In the genomic region with DNA sequence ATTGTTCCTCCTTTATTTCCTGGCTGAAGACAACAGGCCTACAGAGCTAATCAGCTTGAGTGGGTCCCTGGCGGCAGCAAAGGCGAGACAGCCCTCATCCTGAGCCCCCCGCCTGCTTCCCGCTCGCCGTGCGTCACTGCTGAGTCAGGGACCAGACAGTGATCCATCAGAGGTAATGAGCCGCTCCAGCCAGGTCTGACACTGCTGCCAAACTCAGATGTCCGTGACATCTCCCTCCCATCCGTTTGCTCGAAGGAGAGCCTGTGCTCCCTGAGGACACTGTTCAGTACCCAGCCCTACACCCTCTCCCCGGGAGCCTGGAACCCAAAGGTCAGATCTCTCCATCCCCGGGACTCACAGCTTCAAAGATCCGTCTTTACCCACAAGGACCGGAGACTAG, we compare ENCODE assay signal across 19 mouse cellular contexts. TPM values are rescaled to one million over a fixed set of nuclear protein-coding genes. Genes with fewer than 3 reads are reported as not detected.
DNase-seq lines count a peak whose midpoint lies in the region; ATAC-seq and TF ChIP-seq lines count a peak whose summit lies in the region.
"Had no signal": no experiment of that assay in that cellular context is flagged by ENCODE, and none has a peak within 500 bp of the region (broad histone marks: within the 10 kb centered on the region; RNA-seq: fewer than 3 reads in every experiment).

No protein-coding gene starts in this region.

- WGBS in kidney, embryonic 15.5 days: 41% methylated on average over 15 of the region's 15 CpGs
- WGBS in liver, embryonic 12.5 days (ENCODE audit: insufficient replicate concordance): 82% methylated on average over 15 of the region's 15 CpGs

- peaks cover 86% of the 10 kb centered on the region for H3K36me3 ChIP-seq in kidney, embryonic 15.5 days
- H3K36me3 ChIP-seq in liver, embryonic 12.5 days: peaks cover 97% of the 10 kb centered on the region

- H3K4me2 ChIP-seq in kidney, embryonic 15.5 days: no peak overlapping the region
- no peak overlapping the region for H3K4me2 ChIP-seq in liver, embryonic 12.5 days
- H3K4me2 ChIP-seq: embryonic facial prominence, embryonic 12.5 days; liver, embryonic 11.5 days had no signal

- H3K27ac ChIP-seq in kidney, embryonic 15.5 days: peak overlapping the region; percentile 51; the same call in 1 of the 2 replicates
- H3K27ac ChIP-seq in gastrocnemius, adult 2 months: no peak overlapping the region
- H3K27ac ChIP-seq in liver, embryonic 12.5 days: no peak overlapping the region
- H3K27ac ChIP-seq: embryonic facial prominence, embryonic 12.5 days; forebrain, embryonic 10.5 days had no signal

- peak; percentile 25 for DNase-seq in retina, postnatal 1 day
- no peak for DNase-seq in retina, embryonic 14.5 days (ENCODE audit: low spot score)
- DNase-seq in left cerebral cortex, adult 18-20 months (ENCODE audit: low spot score in 2 of 2): no peak
- no peak for DNase-seq in gastrocnemius, adult 2 months
- DNase-seq: cerebellum, postnatal 36 days; layer of hippocampus, adult 9-11 months; lung, postnatal 14 days; midbrain, embryonic 14.5 days; right cerebral cortex, postnatal 25 days; thymus, adult 2 months had no signal

- peaks cover 68% of the 10 kb centered on the region for H3K4me1 ChIP-seq in kidney, embryonic 15.5 days
- H3K4me1 ChIP-seq in liver, embryonic 12.5 days: peaks cover 19% of the 10 kb centered on the region

- H3K9ac ChIP-seq in kidney, embryonic 15.5 days: no peak overlapping the region
- no peak overlapping the region for H3K9ac ChIP-seq in liver, embryonic 12.5 days
- H3K9ac ChIP-seq: embryonic facial prominence, embryonic 12.5 days had no signal

- H3K4me3 ChIP-seq in kidney, embryonic 15.5 days (replicated peaks): no peak overlapping the region
- H3K4me3 ChIP-seq in gastrocnemius, adult 2 months: no peak overlapping the region
- no peak overlapping the region for H3K4me3 ChIP-seq in liver, embryonic 12.5 days
- H3K4me3 ChIP-seq: embryonic facial prominence, embryonic 12.5 days; forebrain, embryonic 10.5 days had no signal

- intact Hi-C loops in gastrocnemius, adult 2 months (cut with DNase I): no loop called here

- ATAC-seq in erythroid progenitor cell, adult 5-6 weeks (replicated peaks; ENCODE audit: low FRiP score, poor library complexity, severe bottlenecking): 0 out of 2 replicates have a peak, but pooled peaks have one; percentile 15
- ATAC-seq in kidney, embryonic 15.5 days (replicated peaks; ENCODE audit: low FRiP score): peak; percentile 77
- ATAC-seq in liver, embryonic 12.5 days: no peak
- no peak for ATAC-seq in megakaryocyte-erythroid progenitor cell, adult 5-6 weeks (replicated peaks; ENCODE audit: low FRiP score, low TSS enrichment, poor library complexity, severe bottlenecking)
- ATAC-seq: CD4-positive, CD25-positive, alpha-beta regulatory T cell, adult 4 months; inflammation-experienced regulatory T-cells, adult 6 months had no signal

- no peaks in the 10 kb centered on the region for H3K9me3 ChIP-seq in kidney, embryonic 15.5 days (replicated peaks)
- H3K9me3 ChIP-seq in liver, embryonic 12.5 days (replicated peaks): no peaks in the 10 kb centered on the region
- H3K9me3 ChIP-seq: embryonic facial prominence, embryonic 12.5 days; forebrain, embryonic 10.5 days had no signal

- TF ChIP-seq CTCF in gastrocnemius, adult 2 months (IDR thresholded peaks at IDR 0.05): no peak

- H3K27me3 ChIP-seq in kidney, embryonic 15.5 days: no peaks in the 10 kb centered on the region
- H3K27me3 ChIP-seq in liver, embryonic 12.5 days (replicated peaks): no peaks in the 10 kb centered on the region
- H3K27me3 ChIP-seq: embryonic facial prominence, embryonic 12.5 days had no signal

RNA-seq across cellular contexts. Expression of a gene that starts 7.0 kb away (rescaled TPM):
- total RNA-seq in erythroid progenitor cell, adult 5-6 weeks (2015; ENCODE audit: low replicate concordance): 17.6 and 38.2 TPM in 2 replicates
- 18.1 and 22.0 TPM in 2 replicates for total RNA-seq in erythroid progenitor cell, adult 5-6 weeks (2017; ENCODE audit: low replicate concordance)
- 151 and 175 TPM in 2 replicates for polyA plus RNA-seq in kidney, embryonic 15.5 days (2015; fragmentation: Nextera tagmentation; extraction: Ambion mirVana)
- total RNA-seq in left cerebral cortex, adult 18-20 months (2021): 100 to 1,000 TPM; 133 to 140 TPM
- total RNA-seq in gastrocnemius, adult 2 months (2021): 10 to 100 TPM; 10.3 to 19.0 TPM
- polyA plus RNA-seq in liver, embryonic 12.5 days (2016; fragmentation: Nextera tagmentation; extraction: Ambion mirVana): 135 and 136 TPM in 2 replicates
- 99.9 and 114 TPM in 2 replicates for total RNA-seq in megakaryocyte-erythroid progenitor cell, adult 5-6 weeks (2014; fragmentation: Nextera tagmentation)
- total RNA-seq in megakaryocyte-erythroid progenitor cell, adult 5-6 weeks (2017): 90.6 and 112 TPM in 2 replicates

RNA-seq across cellular contexts. Expression of a gene that starts 24.6 kb away (rescaled TPM):
- total RNA-seq in erythroid progenitor cell, adult 5-6 weeks (2015; ENCODE audit: low replicate concordance): not detected in 2 replicates
- not detected in 2 replicates for total RNA-seq in erythroid progenitor cell, adult 5-6 weeks (2017; ENCODE audit: low replicate concordance)
- 0.99 and 1.1 TPM in 2 replicates for polyA plus RNA-seq in kidney, embryonic 15.5 days (2015; fragmentation: Nextera tagmentation; extraction: Ambion mirVana)
- 1 to 10 TPM in 1 of 2 experiments, under 1 TPM in 1; 0.98 to 1.5 TPM for total RNA-seq in left cerebral cortex, adult 18-20 months (2021)
- total RNA-seq in gastrocnemius, adult 2 months (2021): under 1 TPM; 0.10 to 0.31 TPM
- polyA plus RNA-seq in liver, embryonic 12.5 days (2016; fragmentation: Nextera tagmentation; extraction: Ambion mirVana): 0.10 and 0.14 TPM in 2 replicates
- total RNA-seq in megakaryocyte-erythroid progenitor cell, adult 5-6 weeks (2014; fragmentation: Nextera tagmentation): not detected in 2 replicates
- not detected in 2 replicates for total RNA-seq in megakaryocyte-erythroid progenitor cell, adult 5-6 weeks (2017)

RNA-seq across cellular contexts. Expression of a gene that starts 48.3 kb away (rescaled TPM):
- 2.5 and 5.0 TPM in 2 replicates for total RNA-seq in erythroid progenitor cell, adult 5-6 weeks (2015; ENCODE audit: low replicate concordance)
- 12.1 and 15.7 TPM in 2 replicates for total RNA-seq in erythroid progenitor cell, adult 5-6 weeks (2017; ENCODE audit: low replicate concordance)
- polyA plus RNA-seq in kidney, embryonic 15.5 days (2015; fragmentation: Nextera tagmentation; extraction: Ambion mirVana): 8.4 and 10.0 TPM in 2 replicates
- 100 to 1,000 TPM; 104 to 106 TPM for total RNA-seq in left cerebral cortex, adult 18-20 months (2021)
- total RNA-seq in gastrocnemius, adult 2 months (2021): 1 to 10 TPM; 4.7 to 4.9 TPM
- 3.6 and 4.8 TPM in 2 replicates for polyA plus RNA-seq in liver, embryonic 12.5 days (2016; fragmentation: Nextera tagmentation; extraction: Ambion mirVana)
- 10.8 and 14.8 TPM in 2 replicates for total RNA-seq in megakaryocyte-erythroid progenitor cell, adult 5-6 weeks (2014; fragmentation: Nextera tagmentation)
- 27.9 and 40.8 TPM in 2 replicates for total RNA-seq in megakaryocyte-erythroid progenitor cell, adult 5-6 weeks (2017)

RNA-seq across cellular contexts. Expression of a gene that starts 53.9 kb away (rescaled TPM):
- 3.6 and 23.1 TPM in 2 replicates for total RNA-seq in erythroid progenitor cell, adult 5-6 weeks (2015; ENCODE audit: low replicate concordance)
- total RNA-seq in erythroid progenitor cell, adult 5-6 weeks (2017; ENCODE audit: low replicate concordance): 14.1 and 14.4 TPM in 2 replicates
- 25.3 and 29.6 TPM in 2 replicates for polyA plus RNA-seq in kidney, embryonic 15.5 days (2015; fragmentation: Nextera tagmentation; extraction: Ambion mirVana)
- total RNA-seq in left cerebral cortex, adult 18-20 months (2021): 100 to 1,000 TPM in 1 of 2 experiments, 10 to 100 TPM in 1; 92.4 to 131 TPM
- total RNA-seq in gastrocnemius, adult 2 months (2021): 1 to 10 TPM; 3.2 to 4.4 TPM
- 12.9 and 15.1 TPM in 2 replicates for polyA plus RNA-seq in liver, embryonic 12.5 days (2016; fragmentation: Nextera tagmentation; extraction: Ambion mirVana)
- 57.0 and 60.8 TPM in 2 replicates for total RNA-seq in megakaryocyte-erythroid progenitor cell, adult 5-6 weeks (2014; fragmentation: Nextera tagmentation)
- total RNA-seq in megakaryocyte-erythroid progenitor cell, adult 5-6 weeks (2017): 26.7 and 44.2 TPM in 2 replicates

Comparison
In these comparisons a context has a peak if more than half of its experiments do, and no peak if none do; other contexts are left out.
1. ATAC-seq: peak in erythroid progenitor cell, adult 5-6 weeks (single experiment) and kidney, embryonic 15.5 days (single experiment); none in liver, embryonic 12.5 days (single experiment) and megakaryocyte-erythroid progenitor cell, adult 5-6 weeks (single experiment).